Mouse (Mus musculus) heart, adult 2 months (tissue): ENCODE data around the gene Dars. TPM values are rescaled to one million over a fixed set of nuclear protein-coding genes. Genes with fewer than 3 reads are reported as not detected.

Experiments
- DNase-seq, 2 experiments: peaks; one replicate each; pipeline ENCODE4 v3.0.0; 2021
- H3K27ac ChIP-seq: fragments of 200-600 bp; 2 replicates; pipeline ENCODE4 v1.8.1; 2022
- H3K27me3 ChIP-seq: fragments of 200-500 bp; 2 replicates; pipeline ENCODE4 v1.6.1; 2012; ENCODE audit warnings: mild to moderate bottlenecking, low read length, inconsistent platforms, mixed read lengths; ENCODE audit not compliant: control insufficient read depth, insufficient read depth
- H3K36me3 ChIP-seq: fragments of 200-500 bp; 2 replicates; pipeline ENCODE4 v1.6.1; 2012; ENCODE audit warnings: low read length, inconsistent platforms; ENCODE audit not compliant: control insufficient read depth, insufficient read depth
- H3K4me1 ChIP-seq: fragments of 200-500 bp; 2 replicates; pipeline ENCODE4 v1.6.1; 2011; ENCODE audit warnings: low read length; ENCODE audit not compliant: control insufficient read depth, insufficient read depth
- H3K4me3 ChIP-seq: fragments of 200-600 bp; 2 replicates; pipeline ENCODE4 v1.8.1; 2022
- H3K79me2 ChIP-seq: fragments of 200-500 bp; replicated peaks from 2 replicates; pipeline ENCODE4 v1.6.1; 2012; ENCODE audit warnings: mild to moderate bottlenecking, inconsistent platforms, low read length, moderate library complexity, mixed read lengths; ENCODE audit not compliant: control insufficient read depth, insufficient read depth
- H3K9ac ChIP-seq: fragments of 200-500 bp; 2 replicates; pipeline ENCODE4 v1.6.1; 2012; ENCODE audit warnings: low read depth, mild to moderate bottlenecking, control low read depth, inconsistent platforms, low read length, mixed read lengths
- CTCF ChIP-seq: fragments of 200-600 bp; IDR thresholded peaks from 2 replicates; pipeline ENCODE4 v1.8.1; 2022; ENCODE audit warnings: antibody characterized with exemption, mild to moderate bottlenecking, moderate library complexity
- EP300 ChIP-seq: fragments of 200-500 bp; IDR thresholded peaks from 2 replicates; pipeline ENCODE4 v1.6.1; 2011; ENCODE audit warnings: low read depth, low read length, control low read depth; ENCODE audit not compliant: insufficient read depth
- POLR2A ChIP-seq: fragments of 200-500 bp; IDR thresholded peaks from 2 replicates; pipeline ENCODE4 v1.6.1; 2011; ENCODE audit warnings: mild to moderate bottlenecking, low read depth, low read length, control low read depth; ENCODE audit not compliant: insufficient read depth
- WGBS: fragments of 180-500 bp; shearing (Covaris S2); methylation state at CpG from one replicate; pipeline ENCODE4 v1.1.7; 2018; 5-methylcytosine and 5-hydroxymethylcytosine counted together
- intact Hi-C: fragments of 180-260 bp; cut with DNase I; formaldehyde crosslinking; loops from one replicate; pipeline ENCODE4 v1.15.1; 2025
- polyA plus RNA-seq: library from polyadenylated mRNA; depleted of rRNA; stranded (reverse); fragments of >200 nt; gene quantifications from 2 replicates; pipeline ENCODE4 v1.2.3, GENCODE M21; 2012
- total RNA-seq, 2 experiments: library from RNA; stranded (reverse); gene quantifications; 2 replicates each; pipeline ENCODE4 v1.2.3; 2021

Gene Dars
- total and polyA plus RNA-seq, 3 experiments = 15.5 to 66.9 (median 57.4) TPM

- H3K27me3 ChIP-seq = no peaks in the 10 kb centered on the region
- no peaks in the 10 kb centered on the region for H3K4me1 ChIP-seq
- intact Hi-C loops = loop anchor here (1.0 to 2.0 kb wide), 3 partner anchors 222 to 463 kb away; no protein-coding TSS in a partner anchor
- no peak overlapping the region for H3K27ac ChIP-seq
- H3K4me3 ChIP-seq = no peak overlapping the region
- no peak overlapping the region for H3K9ac ChIP-seq
- peaks cover 2% of the 10 kb centered on the region for H3K36me3 ChIP-seq
- TF ChIP-seq POLR2A = no peak
- TF ChIP-seq CTCF = peak; percentile 80
- 67% methylated on average over 5 of the region's 5 CpGs for WGBS
- H3K79me2 ChIP-seq = no peaks in the 10 kb centered on the region
- no peak for DNase-seq
Measured at GRCm38 (mm10) chr1:128368732-128369441, 48.3 kb downstream of the Dars start.

GRCm38 (mm10) chr1:128360601-128361000 is 56.6 kb downstream of the Dars start:
- Histone ChIP-seq H3K4me3 (no peak overlapping the region), H3K27me3 (no peaks in the 10 kb centered on the region), H3K27ac (no peak overlapping the region), H3K4me1 (peaks cover 5% of the 10 kb centered on the region), H3K9ac (no peak overlapping the region), H3K36me3 (peaks cover 4% of the 10 kb centered on the region), H3K79me2 (no peaks in the 10 kb centered on the region; the same call in 1 of the 2 replicates)
- TF ChIP-seq EP300 (no peak), POLR2A (no peak), CTCF (no peak)
- DNase-seq = no peak
- 36% methylated on average over 2 of the region's 2 CpGs for WGBS
- intact Hi-C loops = no loop called here

- H3K4me1 ChIP-seq = peaks cover 5% of the 10 kb centered on the region
- H3K79me2 ChIP-seq = no peaks in the 10 kb centered on the region; the same call in 1 of the 2 replicates
- peak within 1 kb of the TSS; percentile 58 for H3K9ac ChIP-seq
- H3K27me3 ChIP-seq = no peaks in the 10 kb centered on the region
- intact Hi-C loops = no loop called here
- peaks cover 4% of the 10 kb centered on the region for H3K36me3 ChIP-seq
- H3K27ac ChIP-seq = peak within 1 kb of the TSS; percentile 58
- TF ChIP-seq POLR2A = peak; percentile 43; the same call in 1 of the 2 replicates
- TF ChIP-seq EP300 = no peak
- no peak for TF ChIP-seq CTCF
- 3% methylated on average over 38 of the region's 38 CpGs for WGBS
- H3K4me3 ChIP-seq = peak within 1 kb of the TSS; percentile 77
- DNase-seq = peak; percentile 93 to 95
Measured at GRCm38 (mm10) chr1:128359554-128360376, 57.4 kb downstream of the Dars start, which contains the start of gene Mcm6. Gene Mcm6, minus strand, starts transcription at chr1:128359664.

GRCm38 (mm10) chr1:128358916-128359553 is 58.1 kb downstream of the Dars start:
- no peak for TF ChIP-seq EP300
- TF ChIP-seq CTCF = peak; percentile 37
- TF ChIP-seq POLR2A = no peak
- peaks cover 4% of the 10 kb centered on the region for H3K36me3 ChIP-seq
- under 1% methylated on average over 35 of the region's 35 CpGs for WGBS
- peak overlapping the region; percentile 43 for H3K27ac ChIP-seq
- H3K4me3 ChIP-seq = peak overlapping the region; percentile 77
- DNase-seq = no peak
- H3K9ac ChIP-seq = peak overlapping the region; percentile 58
- intact Hi-C loops = no loop called here
- H3K79me2 ChIP-seq = no peaks in the 10 kb centered on the region; the same call in 1 of the 2 replicates
- peaks cover 5% of the 10 kb centered on the region for H3K4me1 ChIP-seq
- no peaks in the 10 kb centered on the region for H3K27me3 ChIP-seq

- Histone ChIP-seq H3K27ac (no peak overlapping the region), H3K4me3 (no peak overlapping the region), H3K36me3 (peaks cover 4% of the 10 kb centered on the region), H3K9ac (no peak overlapping the region), H3K27me3 (no peaks in the 10 kb centered on the region), H3K4me1 (peaks cover 5% of the 10 kb centered on the region), H3K79me2 (no peaks in the 10 kb centered on the region; the same call in 1 of the 2 replicates)
- TF ChIP-seq EP300 (no peak), POLR2A (no peak), CTCF (no peak)
- DNase-seq = no peak
- intact Hi-C loops = no loop called here
- WGBS = 50% methylated on average over 6 of the region's 6 CpGs
Measured at GRCm38 (mm10) chr1:128358276-128358675, 58.9 kb downstream of the Dars start.
